Mouse (Mus musculus): ENCODE measurements around the gene Wdr95. TPM values are rescaled to one million over a fixed set of nuclear protein-coding genes. Genes with fewer than 3 reads are reported as not detected.

Wdr95 gene
- polyA plus RNA-seq, 1 experiment from 2014 or later: 0.84 TPM

- no peaks in the 10 kb centered on the region for H3K9me3 ChIP-seq
- no peaks in the 10 kb centered on the region for H3K27me3 ChIP-seq
- peak overlapping the region; percentile 20 for H3K4me2 ChIP-seq
- H3K27ac ChIP-seq: peak overlapping the region; percentile 82
- H3K4me3 ChIP-seq: no peak overlapping the region
- peak; percentile 65; the same call in 1 of the 2 replicates for ATAC-seq (ENCODE audit: low FRiP score)
- H3K36me3 ChIP-seq: no peaks in the 10 kb centered on the region
- peaks cover 23% of the 10 kb centered on the region for H3K4me1 ChIP-seq (replicated peaks)
- 46% methylated on average over 23 of the region's 23 CpGs for WGBS
- peak overlapping the region; percentile 21 for H3K9ac ChIP-seq
Observed at GRCm38 (mm10) chr5:149503423-149504175, 24.9 kb upstream of the Wdr95 start.

- Histone ChIP-seq H3K9me3 (no peaks in the 10 kb centered on the region), H3K27ac (no peak overlapping the region), H3K36me3 (no peaks in the 10 kb centered on the region), H3K27me3 (no peaks in the 10 kb centered on the region), H3K4me3 (no peak overlapping the region), H3K4me2 (no peak overlapping the region), H3K4me1 (replicated peaks) (peaks cover 21% of the 10 kb centered on the region), H3K9ac (no peak overlapping the region)
- 77% methylated on average over 8 of the region's 8 CpGs for WGBS
- ATAC-seq (ENCODE audit: low FRiP score): no peak
Observed at GRCm38 (mm10) chr5:149504985-149505384, 23.5 kb upstream of the Wdr95 start.

DNA sequence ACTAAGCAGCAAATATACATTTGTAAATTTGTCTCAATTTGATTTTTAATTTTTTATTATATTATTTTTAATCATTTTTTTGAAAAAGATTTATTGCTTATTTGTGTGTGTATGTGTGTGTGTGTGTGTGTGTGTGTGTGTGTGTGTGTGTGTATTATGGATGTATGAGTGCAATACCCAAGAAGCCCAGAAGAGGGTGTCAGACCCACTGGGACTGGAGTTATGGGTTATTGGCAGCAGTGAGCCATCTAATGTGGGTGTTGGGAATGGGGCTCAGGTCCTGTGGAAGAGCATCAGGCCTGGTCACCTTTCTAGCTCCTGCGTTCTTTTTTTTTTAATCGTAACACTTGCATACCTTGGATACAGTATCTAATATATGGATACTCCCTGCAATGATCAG, 22.4 kb upstream of the Wdr95 start:
- H3K4me3 ChIP-seq: no peak overlapping the region
- H3K4me2 ChIP-seq: no peak overlapping the region
- H3K4me1 ChIP-seq (replicated peaks): peaks cover 27% of the 10 kb centered on the region
- no peak overlapping the region for H3K9ac ChIP-seq
- H3K27ac ChIP-seq: no peak overlapping the region
- H3K36me3 ChIP-seq: no peaks in the 10 kb centered on the region
- 98% methylated on average over 2 of the region's 2 CpGs for WGBS
- H3K27me3 ChIP-seq: no peaks in the 10 kb centered on the region
- H3K9me3 ChIP-seq: no peaks in the 10 kb centered on the region
- ATAC-seq (ENCODE audit: low FRiP score): no peak

DNA sequence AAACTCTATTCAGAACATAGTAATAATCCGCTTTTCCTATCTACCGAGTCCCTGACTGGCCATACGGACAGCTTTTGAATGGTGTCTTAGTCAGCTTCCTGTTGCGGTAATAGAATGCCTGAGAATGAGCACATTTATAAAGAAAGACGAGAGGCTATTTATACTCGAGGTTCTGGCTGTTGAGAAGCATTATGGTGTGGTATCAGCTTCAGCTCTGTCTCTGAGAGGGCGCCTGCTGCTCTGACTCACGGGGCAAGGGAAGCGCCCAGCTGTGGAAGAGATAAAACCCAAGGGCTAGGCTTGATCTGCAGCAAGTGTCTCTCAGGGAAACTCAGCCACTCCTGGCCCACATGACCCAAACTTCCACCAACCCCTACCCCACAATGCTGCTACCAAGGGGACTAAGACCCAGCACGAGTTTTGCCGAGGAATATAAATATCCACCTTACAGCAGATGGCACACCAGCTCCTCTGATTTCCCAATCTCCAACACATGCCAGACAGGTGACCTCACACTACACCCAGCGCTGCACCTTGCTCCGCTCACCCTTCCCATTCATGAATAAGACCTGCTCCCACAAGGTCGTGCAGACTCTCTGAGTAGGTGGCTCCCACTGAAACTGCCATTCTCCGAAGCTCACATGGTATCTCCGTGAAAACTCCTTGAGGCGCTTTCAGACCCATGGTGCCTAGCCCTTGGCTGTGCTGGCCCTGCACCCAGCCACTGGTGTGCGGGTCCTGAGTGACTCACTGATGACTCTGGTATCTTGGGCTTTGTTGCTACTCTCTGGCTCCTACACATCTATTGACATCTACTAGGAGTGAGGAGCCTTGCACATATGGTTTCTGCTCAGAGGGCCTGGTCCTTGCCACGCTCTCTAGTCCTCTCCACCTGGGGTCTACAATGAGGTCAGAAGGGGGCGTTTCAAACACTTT, 20.1 kb upstream of the Wdr95 start:
- Histone ChIP-seq H3K9ac (no peak overlapping the region), H3K36me3 (no peaks in the 10 kb centered on the region), H3K4me3 (no peak overlapping the region), H3K4me2 (no peak overlapping the region), H3K9me3 (no peaks in the 10 kb centered on the region), H3K4me1 (replicated peaks) (peaks cover 26% of the 10 kb centered on the region), H3K27me3 (no peaks in the 10 kb centered on the region), H3K27ac (no peak overlapping the region)
- no peak for ATAC-seq (ENCODE audit: low FRiP score)
- 80% methylated on average over 20 of the region's 20 CpGs for WGBS

DNA sequence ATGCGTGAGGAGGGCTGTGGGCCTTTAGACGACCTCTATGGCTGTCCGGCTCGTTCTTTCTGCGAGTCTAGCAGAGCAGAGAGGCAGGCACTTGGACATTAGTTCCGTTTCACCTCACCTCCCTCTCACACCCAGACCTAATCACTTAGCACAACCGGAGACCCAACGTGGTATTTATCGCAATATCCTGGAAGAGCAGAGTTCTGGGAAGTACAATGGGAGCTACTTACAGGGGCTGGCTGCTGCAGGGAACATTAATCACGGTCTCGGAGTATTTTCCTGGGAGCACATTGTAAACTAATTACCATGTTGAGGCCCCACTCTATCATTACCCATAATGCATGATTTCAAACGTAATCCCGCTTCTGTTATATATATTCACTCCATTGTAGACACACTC, 18.2 kb upstream of the Wdr95 start:
- H3K36me3 ChIP-seq: no peaks in the 10 kb centered on the region
- H3K27me3 ChIP-seq: no peaks in the 10 kb centered on the region
- H3K27ac ChIP-seq: peak overlapping the region; percentile 65
- H3K4me3 ChIP-seq: no peak overlapping the region
- 47% methylated on average over 13 of the region's 13 CpGs for WGBS
- H3K4me1 ChIP-seq (replicated peaks): peaks cover 34% of the 10 kb centered on the region
- H3K9me3 ChIP-seq: no peaks in the 10 kb centered on the region
- H3K9ac ChIP-seq: no peak overlapping the region
- 0 out of 2 replicates have a peak overlapping the region, but pooled peaks have one; percentile 0 for H3K4me2 ChIP-seq
- no peak for ATAC-seq (ENCODE audit: low FRiP score)

- Histone ChIP-seq H3K36me3 (no peaks in the 10 kb centered on the region), H3K4me2 (no peak overlapping the region), H3K9ac (no peak overlapping the region), H3K4me1 (replicated peaks) (peaks cover 50% of the 10 kb centered on the region), H3K27me3 (no peaks in the 10 kb centered on the region), H3K27ac (no peak overlapping the region), H3K9me3 (no peaks in the 10 kb centered on the region), H3K4me3 (no peak overlapping the region)
- no peak for ATAC-seq (ENCODE audit: low FRiP score)
- WGBS: 25% methylated on average over 3 of the region's 3 CpGs
Observed at GRCm38 (mm10) chr5:149512695-149513094, 15.8 kb upstream of the Wdr95 start.

DNA sequence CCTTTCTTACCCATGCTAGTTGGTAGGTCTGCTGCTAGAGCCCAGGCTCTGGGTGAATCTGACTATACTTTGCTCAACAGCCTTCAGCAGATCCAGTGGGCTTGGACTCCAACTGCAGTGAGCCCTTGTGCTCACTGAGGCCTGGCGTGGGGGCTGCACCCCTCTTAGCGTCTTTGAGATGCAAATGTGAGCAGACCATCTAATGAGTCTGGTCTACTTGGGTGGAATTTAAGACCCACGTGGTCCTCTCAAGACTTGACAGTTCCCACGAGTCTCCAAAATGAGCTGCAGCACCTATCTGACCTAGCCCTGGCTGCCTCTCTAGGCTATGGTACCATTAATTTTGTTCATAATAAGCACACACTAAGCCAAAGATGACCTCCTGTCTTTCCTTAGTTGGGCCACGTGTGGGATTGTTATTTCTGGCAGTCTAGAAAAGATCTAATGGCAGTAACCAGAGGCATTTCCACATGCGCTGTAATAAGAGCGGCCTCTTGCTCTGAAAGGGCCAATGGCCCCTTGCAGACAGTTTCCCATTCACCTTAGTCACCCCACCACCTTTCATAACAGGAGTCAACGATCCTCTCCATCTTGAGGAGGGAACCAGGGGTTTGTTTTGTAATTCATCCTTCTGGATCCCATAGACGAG, 14.9 kb upstream of the Wdr95 start:
- H3K9ac ChIP-seq: no peak overlapping the region
- peak overlapping the region; percentile 81 for H3K27ac ChIP-seq
- 30% methylated on average over 9 of the region's 9 CpGs for WGBS
- H3K27me3 ChIP-seq: 0 out of 2 replicates have a peak, but pooled peaks cover 2% of the 10 kb centered on the region
- no peak overlapping the region for H3K4me3 ChIP-seq
- peak overlapping the region; percentile 25; the same call in 1 of the 2 replicates for H3K4me2 ChIP-seq
- H3K9me3 ChIP-seq: no peaks in the 10 kb centered on the region
- H3K4me1 ChIP-seq (replicated peaks): peaks cover 52% of the 10 kb centered on the region
- H3K36me3 ChIP-seq: no peaks in the 10 kb centered on the region
- ATAC-seq (ENCODE audit: low FRiP score): no peak

DNA sequence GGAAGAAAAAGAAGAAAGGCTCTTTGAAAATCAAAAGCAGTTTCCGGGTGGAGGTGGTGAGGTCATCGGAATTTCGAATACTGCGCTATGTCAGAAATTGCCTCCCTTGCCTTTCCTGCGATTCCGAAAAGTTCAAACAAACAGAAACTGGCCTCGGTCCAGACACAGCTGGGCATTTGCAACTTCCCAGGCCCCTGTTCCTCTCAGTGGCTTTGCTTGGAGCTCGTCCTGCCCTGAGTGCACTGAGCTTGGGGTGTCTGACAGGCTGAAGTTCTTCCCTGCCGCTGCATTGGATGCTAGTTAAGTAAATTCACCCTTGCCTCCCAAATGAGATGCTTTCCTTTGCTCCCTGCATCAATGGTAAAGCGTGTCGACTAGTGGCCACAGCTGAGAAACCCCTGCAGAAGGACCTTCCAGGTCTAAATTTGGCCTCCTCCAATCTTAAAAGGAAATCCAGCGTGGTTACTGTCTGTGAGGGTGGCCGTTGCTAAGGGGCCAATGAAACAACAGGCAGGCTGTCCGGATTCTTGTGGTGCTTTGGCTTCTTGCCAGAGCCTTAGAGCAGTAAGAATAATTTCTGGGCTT, 14.3 kb upstream of the Wdr95 start:
- Histone ChIP-seq H3K27ac (peak overlapping the region; percentile 81), H3K9ac (no peak overlapping the region), H3K4me2 (peak overlapping the region; percentile 25), H3K4me1 (replicated peaks) (peaks cover 52% of the 10 kb centered on the region), H3K9me3 (no peaks in the 10 kb centered on the region), H3K4me3 (no peak overlapping the region), H3K36me3 (no peaks in the 10 kb centered on the region), H3K27me3 (0 out of 2 replicates have a peak, but pooled peaks cover 2% of the 10 kb centered on the region)
- ATAC-seq (ENCODE audit: low FRiP score): 0 out of 2 replicates have a peak, but pooled peaks have one; percentile 49
- WGBS: 12% methylated on average over 14 of the region's 14 CpGs

DNA sequence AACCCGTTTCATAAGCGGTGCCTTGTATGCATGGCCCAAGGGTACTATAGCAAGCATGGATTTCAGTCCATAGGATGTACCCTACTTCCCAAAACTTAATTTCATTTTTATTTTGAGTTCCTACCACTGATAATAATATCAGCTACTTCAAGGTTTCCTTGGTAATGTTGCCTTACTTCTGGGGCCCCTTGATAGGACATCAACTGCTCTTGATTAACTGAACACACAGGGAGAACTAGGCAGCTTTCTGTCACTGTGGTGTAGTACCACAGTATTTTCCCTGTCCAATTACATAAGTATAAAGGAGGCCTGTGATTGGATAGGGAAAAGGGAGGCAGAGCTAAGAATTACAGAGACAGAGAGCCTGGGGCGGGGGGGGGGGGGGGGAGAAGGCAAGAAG, 13.6 kb upstream of the Wdr95 start:
- peak overlapping the region; percentile 81 for H3K27ac ChIP-seq
- no peak overlapping the region for H3K9ac ChIP-seq
- peaks cover 50% of the 10 kb centered on the region for H3K4me1 ChIP-seq (replicated peaks)
- no peaks in the 10 kb centered on the region for H3K9me3 ChIP-seq
- WGBS: 56% methylated on average over 2 of the region's 3 CpGs
- 0 out of 2 replicates have a peak, but pooled peaks cover 2% of the 10 kb centered on the region for H3K27me3 ChIP-seq
- no peaks in the 10 kb centered on the region for H3K36me3 ChIP-seq
- no peak for ATAC-seq (ENCODE audit: low FRiP score)
- no peak overlapping the region for H3K4me3 ChIP-seq
- H3K4me2 ChIP-seq: peak overlapping the region; percentile 3; the same call in 1 of the 2 replicates

GRCm38 (mm10) chr5:149517116-149517515, 11.4 kb upstream of the Wdr95 start:
- H3K27me3 ChIP-seq: 0 out of 2 replicates have a peak, but pooled peaks cover 2% of the 10 kb centered on the region
- WGBS: 54% methylated on average over 6 of the region's 6 CpGs
- H3K4me1 ChIP-seq (replicated peaks): peaks cover 41% of the 10 kb centered on the region
- H3K9ac ChIP-seq: no peak overlapping the region
- H3K4me2 ChIP-seq: no peak overlapping the region
- ATAC-seq (ENCODE audit: low FRiP score): no peak
- H3K36me3 ChIP-seq: no peaks in the 10 kb centered on the region
- no peak overlapping the region for H3K4me3 ChIP-seq
- H3K27ac ChIP-seq: no peak overlapping the region
- H3K9me3 ChIP-seq: no peaks in the 10 kb centered on the region

- H3K27me3 ChIP-seq: 0 out of 2 replicates have a peak, but pooled peaks cover 2% of the 10 kb centered on the region
- no peaks in the 10 kb centered on the region for H3K9me3 ChIP-seq
- H3K9ac ChIP-seq: no peak overlapping the region
- no peaks in the 10 kb centered on the region for H3K36me3 ChIP-seq
- H3K27ac ChIP-seq: no peak overlapping the region
- H3K4me3 ChIP-seq: no peak overlapping the region
- no peak for ATAC-seq (ENCODE audit: low FRiP score)
- H3K4me2 ChIP-seq: no peak overlapping the region
- 84% methylated on average over 5 of the region's 5 CpGs for WGBS
- H3K4me1 ChIP-seq (replicated peaks): peaks cover 37% of the 10 kb centered on the region
Observed at GRCm38 (mm10) chr5:149520806-149521205, 7.7 kb upstream of the Wdr95 start.

Measured in hindbrain, embryonic 13.5 days (tissue).